Mouse (Mus musculus) stomach, embryonic 14.5 days (tissue): Measurements from ENCODE around the gene Zc3h12c. TPM values are rescaled to one million over a fixed set of nuclear protein-coding genes. Genes with fewer than 3 reads are reported as not detected.
"Not testable (repeated sequence)": the region's sequence is repeated elsewhere in the genome, so short reads cannot be mapped to it uniquely, and the experiment has no call there.

Experiments used
- ATAC-seq: fragments of 200-750 bp; cut with Nextera tagmentation; 2 replicates; pipeline ENCODE4 v1.8.0; 2017; ENCODE audit warnings: low read depth, moderate TSS enrichment; ENCODE audit not compliant: insufficient number of reproducible peaks, insufficient read depth, low FRiP score
- H3K27ac ChIP-seq: fragments of 300-500 bp; sonication (generic); 2 replicates; pipeline ENCODE4 v1.5.1; 2014; ENCODE audit warnings: mild to moderate bottlenecking, low read length, moderate library complexity, mixed read lengths
- H3K27me3 ChIP-seq: fragments of 300-500 bp; sonication (generic); 2 replicates; pipeline ENCODE4 v1.6.1; 2014; ENCODE audit warnings: low read length, control low read depth, mixed read lengths; ENCODE audit not compliant: control insufficient read depth, insufficient read depth
- H3K36me3 ChIP-seq: fragments of 300-500 bp; sonication (generic); 2 replicates; pipeline ENCODE4 v1.6.1; 2014; ENCODE audit warnings: mild to moderate bottlenecking, control low read depth, low read length, moderate library complexity, mixed read lengths; ENCODE audit not compliant: control insufficient read depth, insufficient read depth
- H3K4me1 ChIP-seq: fragments of 300-500 bp; sonication (generic); 2 replicates; pipeline ENCODE4 v1.6.1; 2014; ENCODE audit warnings: low read length, control low read depth, mixed read lengths; ENCODE audit not compliant: control insufficient read depth, insufficient read depth
- H3K4me2 ChIP-seq: fragments of 300-500 bp; sonication (generic); replicated peaks from 2 replicates; pipeline ENCODE4 v1.6.1; 2014; ENCODE audit warnings: low read depth, low read length, control low read depth
- H3K4me3 ChIP-seq: fragments of 300-500 bp; sonication (generic); 2 replicates; pipeline ENCODE4 v1.5.1; 2014; ENCODE audit warnings: low read depth, low read length, control low read depth
- H3K9ac ChIP-seq: fragments of 300-500 bp; sonication (generic); replicated peaks from 2 replicates; pipeline ENCODE4 v1.6.1; 2014; ENCODE audit warnings: low read depth, mild to moderate bottlenecking, control low read depth, low read length, moderate library complexity, mixed read lengths
- H3K9me3 ChIP-seq: fragments of 300-500 bp; sonication (generic); 2 replicates; pipeline ENCODE4 v1.6.1; 2016; ENCODE audit warnings: low read depth, low read length, control low read depth; ENCODE audit not compliant: control insufficient read depth
- WGBS: fragments of 180-500 bp; shearing (Covaris S2); extraction: QIAGEN DNeasy Blood & Tissue Kit; methylation state at CpG from one replicate; pipeline ENCODE4 v1.1.7; 2014; 5-methylcytosine and 5-hydroxymethylcytosine counted together
- microRNA-seq: library from miRNA; unstranded; fragments of <30 nt; microRNA quantifications from one replicate; pipeline ENCODE4, GENCODE M21; 2016
- polyA plus RNA-seq: library from polyadenylated mRNA; unstranded; fragments of >200 nt; fragmentation: Nextera tagmentation; extraction: Ambion mirVana; gene quantifications from 2 replicates; pipeline ENCODE4 v1.2.1, GENCODE M21; 2014

Gene Zc3h12c
- polyA plus RNA-seq, 1 experiment from 2014 or later = 4.9 TPM

- H3K4me1 ChIP-seq = not testable (repeated sequence)
These were observed 97.0 kb downstream of the Zc3h12c start for GRCm38 (mm10) chr9:52071352-52071751.

GRCm38 (mm10) chr9:52070052-52070451 lies 98.3 kb downstream of the Zc3h12c start:
- 93% methylated on average over 2 of the region's 2 CpGs for WGBS

More at GRCm38 (mm10) chr9:52071352-52071751, 97.0 kb downstream of the Zc3h12c start:
- H3K9ac ChIP-seq, H3K27me3 ChIP-seq, H3K27ac ChIP-seq, ATAC-seq, H3K9me3 ChIP-seq, H3K4me3 ChIP-seq, H3K4me2 ChIP-seq: not testable (repeated sequence)
- H3K36me3 ChIP-seq = peaks cover 64% of the 10 kb centered on the region

More at GRCm38 (mm10) chr9:52070052-52070451, 98.3 kb downstream of the Zc3h12c start:
- H3K4me3 ChIP-seq = no peak overlapping the region
- H3K4me1 ChIP-seq = no peaks in the 10 kb centered on the region
- no peak overlapping the region for H3K27ac ChIP-seq
- no peak for ATAC-seq
- no peaks in the 10 kb centered on the region for H3K9me3 ChIP-seq
- H3K4me2 ChIP-seq = no peak overlapping the region
- no peaks in the 10 kb centered on the region for H3K27me3 ChIP-seq
- no peak overlapping the region for H3K9ac ChIP-seq
- peaks cover 69% of the 10 kb centered on the region for H3K36me3 ChIP-seq

Small RNAs within 50 kb of the gene (microRNA-seq; reads per million reads assigned to microRNA genes)
- gene Gm27686 (not detected), gene Mir6244 (not detected)

Other genes with a start within 250 kb of the Zc3h12c start
- gene Fdx1, start 205.0 kb downstream of the Zc3h12c start, polyA plus RNA-seq = 75.2 and 77.8 TPM in 2 replicates
- gene Rdx, start 121.4 kb downstream of the Zc3h12c start, polyA plus RNA-seq = 142 and 146 TPM in 2 replicates